Mouse (Mus musculus) hindbrain, embryonic 13.5 days (tissue): Measurements from ENCODE around the gene Ammecr1. TPM values are rescaled to one million over a fixed set of nuclear protein-coding genes. Genes with fewer than 3 reads are reported as not detected.

Source experiments
- ATAC-seq: fragments of 200-750 bp; cut with Nextera tagmentation; 2 replicates; pipeline ENCODE4 v1.8.0; 2017; ENCODE audit warnings: moderate TSS enrichment; ENCODE audit not compliant: low FRiP score
- H3K27ac ChIP-seq: fragments of 300-500 bp; sonication (generic); 2 replicates; pipeline ENCODE4 v1.5.1; 2015; ENCODE audit warnings: inconsistent platforms, mild to moderate bottlenecking, moderate library complexity
- H3K27me3 ChIP-seq: fragments of 300-500 bp; sonication (generic); 2 replicates; pipeline ENCODE4 v1.6.1; 2015; ENCODE audit warnings: mild to moderate bottlenecking, inconsistent platforms
- H3K36me3 ChIP-seq: fragments of 300-500 bp; sonication (generic); 2 replicates; pipeline ENCODE4 v1.6.1; 2015; ENCODE audit warnings: mild to moderate bottlenecking, inconsistent platforms
- H3K4me1 ChIP-seq: fragments of 300-500 bp; sonication (generic); replicated peaks from 2 replicates; pipeline ENCODE4 v1.6.1; 2015; ENCODE audit warnings: inconsistent platforms
- H3K4me2 ChIP-seq: fragments of 300-500 bp; sonication (generic); 2 replicates; pipeline ENCODE4 v1.6.1; 2015; ENCODE audit warnings: inconsistent platforms, mild to moderate bottlenecking, moderate library complexity
- H3K4me3 ChIP-seq: fragments of 300-500 bp; sonication (generic); 2 replicates; pipeline ENCODE4 v1.5.1; 2015; ENCODE audit warnings: mild to moderate bottlenecking, inconsistent platforms
- H3K9ac ChIP-seq: fragments of 300-500 bp; sonication (generic); 2 replicates; pipeline ENCODE4 v1.6.1; 2015; ENCODE audit warnings: mild to moderate bottlenecking, inconsistent platforms
- H3K9me3 ChIP-seq: fragments of 300-500 bp; sonication (generic); 2 replicates; pipeline ENCODE4 v1.6.1; 2016; ENCODE audit warnings: inconsistent platforms
- WGBS: fragments of 180-500 bp; shearing (Covaris S2); methylation state at CpG from one replicate; pipeline ENCODE4 v1.1.7; 2015; 5-methylcytosine and 5-hydroxymethylcytosine counted together
- polyA plus RNA-seq: library from polyadenylated mRNA; unstranded; fragments of >200 nt; fragmentation: Nextera tagmentation; extraction: Ambion mirVana; gene quantifications from 2 replicates; pipeline ENCODE4 v1.2.1, GENCODE M21; 2015

Gene Ammecr1
- polyA plus RNA-seq, 1 experiment from 2014 or later: 4.9 TPM

- ATAC-seq: no peak
- 68% methylated on average over 2 of the region's 2 CpGs for WGBS
- Histone ChIP-seq H3K9me3 (no peaks in the 10 kb centered on the region), H3K4me1 (no peaks in the 10 kb centered on the region), H3K4me2 (no peak overlapping the region), H3K9ac (no peak overlapping the region), H3K27me3 (peaks cover 17% of the 10 kb centered on the region; the same call in 1 of the 2 replicates), H3K4me3 (no peak overlapping the region), H3K36me3 (no peaks in the 10 kb centered on the region), H3K27ac (no peak overlapping the region)
Measured at GRCm38 (mm10) chrX:142902599-142902998, 63.9 kb downstream of the Ammecr1 start.

DNA sequence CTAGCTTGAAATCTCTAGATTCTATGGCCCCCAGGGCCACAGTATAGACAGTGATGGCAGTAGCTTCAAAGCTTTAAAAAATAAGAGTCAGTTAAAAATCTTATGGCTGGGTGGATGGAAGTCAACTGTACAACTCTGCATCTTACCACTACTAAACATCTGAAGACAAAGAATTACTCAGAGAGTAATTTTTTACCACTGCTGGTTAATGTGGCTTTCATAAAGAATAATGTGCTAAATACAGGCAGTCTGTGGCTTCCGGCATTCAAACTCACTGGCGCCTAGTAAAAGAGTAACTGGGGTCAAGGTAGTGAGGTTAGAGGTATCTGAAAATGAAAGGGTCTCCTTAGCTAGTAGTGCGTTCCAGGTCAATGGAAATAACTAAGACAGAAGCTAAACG, 64.6 kb downstream of the Ammecr1 start:
- no peak for ATAC-seq
- no peak overlapping the region for H3K4me3 ChIP-seq
- no peak overlapping the region for H3K27ac ChIP-seq
- 75% methylated on average over 4 of the region's 4 CpGs for WGBS
- H3K4me2 ChIP-seq: no peak overlapping the region
- H3K27me3 ChIP-seq: peaks cover 17% of the 10 kb centered on the region; the same call in 1 of the 2 replicates
- H3K36me3 ChIP-seq: no peaks in the 10 kb centered on the region
- no peaks in the 10 kb centered on the region for H3K9me3 ChIP-seq
- H3K4me1 ChIP-seq: no peaks in the 10 kb centered on the region
- H3K9ac ChIP-seq: no peak overlapping the region

GRCm38 (mm10) chrX:142898295-142898887, 68.1 kb downstream of the Ammecr1 start:
- no peaks in the 10 kb centered on the region for H3K4me1 ChIP-seq
- 84% methylated on average over 9 of the region's 9 CpGs for WGBS
- H3K4me3 ChIP-seq: no peak overlapping the region
- no peaks in the 10 kb centered on the region for H3K36me3 ChIP-seq
- no peaks in the 10 kb centered on the region for H3K9me3 ChIP-seq
- no peak overlapping the region for H3K9ac ChIP-seq
- no peak overlapping the region for H3K4me2 ChIP-seq
- no peak for ATAC-seq
- no peak overlapping the region for H3K27ac ChIP-seq
- H3K27me3 ChIP-seq: peaks cover 10% of the 10 kb centered on the region; the same call in 1 of the 2 replicates

DNA sequence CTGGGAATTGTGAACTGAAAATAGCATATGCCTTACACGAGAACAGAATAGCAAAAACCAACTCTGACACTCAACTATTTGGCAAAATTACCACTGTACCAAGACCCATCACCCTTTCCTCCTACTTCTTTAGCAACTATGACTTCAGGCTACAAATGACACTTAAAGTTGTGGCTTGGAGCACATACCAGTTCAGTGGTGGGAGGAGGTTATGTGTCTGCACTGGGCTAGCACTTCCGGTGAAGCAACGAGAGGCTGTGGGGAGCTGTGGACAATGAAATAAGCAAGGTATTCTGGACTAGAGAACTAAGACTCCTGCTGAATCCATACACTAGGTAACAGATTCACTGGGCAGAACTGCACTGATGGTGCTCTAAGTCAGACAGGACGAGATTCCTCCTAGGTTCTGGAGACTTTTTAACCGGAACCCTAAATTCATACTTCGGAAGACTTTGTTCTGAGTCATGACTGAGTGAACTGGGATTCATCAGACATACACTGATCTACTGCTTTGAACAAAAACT, 69.0 kb downstream of the Ammecr1 start:
- H3K9ac ChIP-seq: no peak overlapping the region
- peaks cover 10% of the 10 kb centered on the region; the same call in 1 of the 2 replicates for H3K27me3 ChIP-seq
- no peaks in the 10 kb centered on the region for H3K9me3 ChIP-seq
- H3K4me3 ChIP-seq: no peak overlapping the region
- H3K36me3 ChIP-seq: no peaks in the 10 kb centered on the region
- no peaks in the 10 kb centered on the region for H3K4me1 ChIP-seq
- WGBS: 92% methylated on average over 6 of the region's 6 CpGs
- no peak for ATAC-seq
- H3K27ac ChIP-seq: no peak overlapping the region
- no peak overlapping the region for H3K4me2 ChIP-seq

GRCm38 (mm10) chrX:142895316-142895715, 71.2 kb downstream of the Ammecr1 start:
- Histone ChIP-seq H3K9me3 (no peaks in the 10 kb centered on the region), H3K4me1 (no peaks in the 10 kb centered on the region), H3K27me3 (peaks cover 9% of the 10 kb centered on the region; the same call in 1 of the 2 replicates), H3K4me2 (no peak overlapping the region), H3K36me3 (no peaks in the 10 kb centered on the region), H3K4me3 (no peak overlapping the region), H3K27ac (no peak overlapping the region), H3K9ac (no peak overlapping the region)
- WGBS: 84% methylated on average over 2 of the region's 2 CpGs
- no peak for ATAC-seq

- no peak for ATAC-seq
- H3K4me2 ChIP-seq: no peak overlapping the region
- H3K9ac ChIP-seq: no peak overlapping the region
- H3K4me3 ChIP-seq: no peak overlapping the region
- WGBS: 91% methylated on average over 7 of the region's 7 CpGs
- no peaks in the 10 kb centered on the region for H3K36me3 ChIP-seq
- peaks cover 7% of the 10 kb centered on the region; the same call in 1 of the 2 replicates for H3K27me3 ChIP-seq
- H3K27ac ChIP-seq: no peak overlapping the region
- H3K4me1 ChIP-seq: no peaks in the 10 kb centered on the region
- H3K9me3 ChIP-seq: no peaks in the 10 kb centered on the region
Measured at GRCm38 (mm10) chrX:142885962-142886361, 80.6 kb downstream of the Ammecr1 start.

- H3K4me1 ChIP-seq: no peaks in the 10 kb centered on the region
- H3K27ac ChIP-seq: no peak overlapping the region
- WGBS: 90% methylated on average over 4 of the region's 4 CpGs
- no peaks in the 10 kb centered on the region for H3K9me3 ChIP-seq
- H3K27me3 ChIP-seq: peaks cover 9% of the 10 kb centered on the region; the same call in 1 of the 2 replicates
- H3K4me3 ChIP-seq: no peak overlapping the region
- no peaks in the 10 kb centered on the region for H3K36me3 ChIP-seq
- H3K4me2 ChIP-seq: no peak overlapping the region
- ATAC-seq: no peak
- no peak overlapping the region for H3K9ac ChIP-seq
Measured at GRCm38 (mm10) chrX:142883593-142883992, 82.9 kb downstream of the Ammecr1 start.

DNA sequence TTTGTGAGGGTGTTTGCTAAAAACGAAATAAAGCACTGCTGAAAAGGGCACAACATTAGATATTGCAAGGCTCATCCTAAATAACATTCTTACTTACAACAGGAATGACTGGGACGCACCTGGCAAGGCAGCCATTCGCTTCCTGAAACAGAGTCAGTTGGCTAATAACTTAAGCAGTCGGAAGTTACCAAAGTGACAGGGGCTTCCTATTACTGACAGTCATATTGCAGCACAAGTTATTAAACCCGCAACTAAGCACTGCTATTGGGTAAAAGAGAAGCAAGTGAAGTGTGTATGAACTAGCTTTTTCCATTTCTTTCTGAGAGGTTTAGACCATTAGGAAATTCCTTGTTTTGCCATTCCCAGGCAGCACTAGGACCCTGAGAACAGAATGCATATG, 84.3 kb downstream of the Ammecr1 start:
- ATAC-seq: no peak
- Histone ChIP-seq H3K4me3 (no peak overlapping the region), H3K27ac (no peak overlapping the region), H3K4me1 (no peaks in the 10 kb centered on the region), H3K9ac (no peak overlapping the region), H3K4me2 (no peak overlapping the region), H3K9me3 (no peaks in the 10 kb centered on the region), H3K27me3 (peaks cover 5% of the 10 kb centered on the region; the same call in 1 of the 2 replicates), H3K36me3 (no peaks in the 10 kb centered on the region)
- 93% methylated on average over 5 of the region's 5 CpGs for WGBS

DNA sequence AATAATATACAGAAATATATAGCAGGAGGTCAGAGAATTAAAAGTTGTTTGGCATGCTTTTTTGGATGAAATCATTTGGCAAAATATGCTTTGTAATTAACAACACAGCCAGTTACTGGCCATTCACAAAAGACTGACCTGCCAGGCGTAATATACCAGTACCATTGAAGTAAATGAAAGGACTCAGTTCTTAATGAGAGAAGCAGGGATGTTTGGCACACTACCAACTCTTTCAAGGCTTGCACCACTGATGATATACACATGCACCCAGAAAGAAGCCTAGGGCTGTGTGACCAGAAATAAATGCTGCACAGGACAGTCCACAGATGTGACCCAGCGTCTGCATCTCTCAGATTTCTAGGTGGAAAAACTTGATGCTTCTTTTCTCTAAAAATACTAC, 96.7 kb downstream of the Ammecr1 start:
- no peak for ATAC-seq
- H3K9ac ChIP-seq: no peak overlapping the region
- no peaks in the 10 kb centered on the region for H3K4me1 ChIP-seq
- peaks cover 5% of the 10 kb centered on the region; the same call in 1 of the 2 replicates for H3K27me3 ChIP-seq
- no peak overlapping the region for H3K4me3 ChIP-seq
- WGBS: 69% methylated on average over 2 of the region's 2 CpGs
- no peaks in the 10 kb centered on the region for H3K9me3 ChIP-seq
- H3K27ac ChIP-seq: no peak overlapping the region
- H3K4me2 ChIP-seq: no peak overlapping the region
- no peaks in the 10 kb centered on the region for H3K36me3 ChIP-seq

DNA sequence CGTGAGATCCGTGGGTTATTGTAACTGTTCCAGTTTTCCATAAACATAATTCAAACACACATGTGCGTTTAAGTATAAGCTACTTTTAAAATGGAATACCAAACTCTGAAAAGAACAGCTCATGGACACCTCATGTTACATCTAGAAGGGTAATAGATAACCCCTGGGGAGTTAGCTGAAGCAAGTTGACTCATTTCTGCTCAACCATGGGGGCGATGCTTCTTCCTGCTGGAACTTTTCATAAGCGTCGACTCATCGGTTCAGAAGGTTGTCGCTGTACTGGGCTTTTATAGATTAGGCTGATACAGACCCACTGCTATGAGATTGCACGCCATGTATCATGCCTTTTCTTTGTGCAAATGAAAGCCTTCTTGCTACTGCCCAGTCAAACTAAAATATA, 118.5 kb downstream of the Ammecr1 start:
- no peaks in the 10 kb centered on the region for H3K4me1 ChIP-seq
- WGBS: 92% methylated on average over 9 of the region's 9 CpGs
- no peak overlapping the region for H3K4me3 ChIP-seq
- H3K4me2 ChIP-seq: no peak overlapping the region
- H3K9ac ChIP-seq: no peak overlapping the region
- no peaks in the 10 kb centered on the region for H3K27me3 ChIP-seq
- no peak overlapping the region for H3K27ac ChIP-seq
- no peaks in the 10 kb centered on the region for H3K36me3 ChIP-seq
- no peak for ATAC-seq
- H3K9me3 ChIP-seq: no peaks in the 10 kb centered on the region

- Histone ChIP-seq H3K4me1 (no peaks in the 10 kb centered on the region), H3K4me2 (no peak overlapping the region), H3K36me3 (no peaks in the 10 kb centered on the region), H3K9ac (no peak overlapping the region), H3K4me3 (no peak overlapping the region), H3K27me3 (no peaks in the 10 kb centered on the region), H3K27ac (no peak overlapping the region), H3K9me3 (no peaks in the 10 kb centered on the region)
- WGBS: 88% methylated on average over 6 of the region's 6 CpGs
- no peak for ATAC-seq
Measured at GRCm38 (mm10) chrX:142846266-142846665, 120.3 kb downstream of the Ammecr1 start.

DNA sequence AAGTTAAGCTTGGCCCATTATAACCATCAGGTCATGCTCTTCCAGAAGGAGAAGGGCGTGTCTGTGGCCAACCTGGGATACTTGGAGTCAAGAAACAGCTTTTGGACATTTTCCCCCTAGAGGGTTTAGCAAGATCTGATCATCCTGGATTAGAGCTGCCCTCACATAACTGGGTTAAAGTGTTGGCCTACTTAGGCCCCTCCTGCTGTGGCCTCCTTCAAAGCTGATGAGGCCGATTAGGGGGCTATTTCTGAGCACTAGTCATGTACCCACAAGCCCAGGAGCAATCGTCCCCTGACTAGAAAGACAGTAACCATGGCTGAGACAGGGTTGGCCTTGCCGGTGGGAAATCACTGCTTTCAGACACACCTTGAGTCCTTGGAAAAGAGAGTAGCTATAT, 124.6 kb downstream of the Ammecr1 start:
- H3K36me3 ChIP-seq: no peaks in the 10 kb centered on the region
- H3K4me1 ChIP-seq: no peaks in the 10 kb centered on the region
- no peak overlapping the region for H3K4me2 ChIP-seq
- no peaks in the 10 kb centered on the region for H3K27me3 ChIP-seq
- no peak for ATAC-seq
- WGBS: 86% methylated on average over 4 of the region's 4 CpGs
- no peak overlapping the region for H3K9ac ChIP-seq
- H3K4me3 ChIP-seq: no peak overlapping the region
- H3K9me3 ChIP-seq: no peaks in the 10 kb centered on the region
- no peak overlapping the region for H3K27ac ChIP-seq

DNA sequence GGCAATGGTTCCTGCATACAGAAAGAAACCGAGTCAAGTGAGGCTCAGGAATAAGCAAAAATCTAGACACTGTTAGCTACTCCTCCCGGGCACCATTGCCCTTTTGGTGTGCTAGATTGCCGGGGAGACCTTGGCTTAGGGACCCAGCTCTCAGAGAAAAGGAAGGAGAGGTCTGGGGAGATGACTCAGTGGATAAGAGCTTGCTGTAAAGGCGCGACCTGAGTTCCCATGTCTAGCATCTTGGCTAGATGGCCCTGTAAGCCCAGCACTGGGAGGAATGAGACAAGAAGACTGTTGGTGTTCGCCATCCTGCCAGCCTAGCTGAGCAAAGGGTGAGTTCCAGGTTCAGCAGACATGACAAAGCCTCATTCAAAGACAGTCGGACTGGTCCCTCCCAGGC, 127.1 kb downstream of the Ammecr1 start:
- 88% methylated on average over 7 of the region's 7 CpGs for WGBS
- Histone ChIP-seq H3K27me3 (0 out of 2 replicates have a peak, but pooled peaks cover 2% of the 10 kb centered on the region), H3K4me2 (no peak overlapping the region), H3K4me3 (no peak overlapping the region), H3K9ac (no peak overlapping the region), H3K9me3 (no peaks in the 10 kb centered on the region), H3K27ac (no peak overlapping the region), H3K36me3 (no peaks in the 10 kb centered on the region), H3K4me1 (no peaks in the 10 kb centered on the region)
- no peak for ATAC-seq
